Mouse (Mus musculus): ENCODE measurements around the gene Klrg1. TPM values are rescaled to one million over a fixed set of nuclear protein-coding genes. Genes with fewer than 3 reads are reported as not detected.

Klrg1 gene
- polyA plus RNA-seq, 1 experiment from 2014 or later = 1.0 TPM

GRCm38 (mm10) chr6:122268561-122268960 is 14.1 kb downstream of the Klrg1 start:
- Histone ChIP-seq H3K4me2 (ENCODE audit: low read length) (no peak overlapping the region), H3K9me3 (ENCODE audit: control insufficient read depth, low read length) (no peaks in the 10 kb centered on the region), H3K27ac (replicated peaks; ENCODE audit: low read depth, low read length) (no peak overlapping the region), H3K4me1 (ENCODE audit: control insufficient read depth, insufficient read depth, low read length) (no peaks in the 10 kb centered on the region), H3K27me3 (ENCODE audit: control insufficient read depth, insufficient read depth, low read length) (no peaks in the 10 kb centered on the region), H3K4me3 (replicated peaks; ENCODE audit: low read depth, low read length) (no peak overlapping the region), H3K9ac (replicated peaks; ENCODE audit: low read length) (no peak overlapping the region), H3K36me3 (ENCODE audit: control insufficient read depth, insufficient read depth, low read length) (no peaks in the 10 kb centered on the region)
- 60% methylated on average over 3 of the region's 3 CpGs for WGBS
- DNase-seq (peak; percentile 72), ATAC-seq (ENCODE audit: low FRiP score, low TSS enrichment) (no peak)

GRCm38 (mm10) chr6:122262543-122262942 is 20.1 kb downstream of the Klrg1 start:
- DNase-seq = no peak
- no peak for ATAC-seq (ENCODE audit: low FRiP score, low TSS enrichment)
- no peaks in the 10 kb centered on the region for H3K36me3 ChIP-seq (ENCODE audit: control insufficient read depth, insufficient read depth, low read length)
- no peak overlapping the region for H3K27ac ChIP-seq (replicated peaks; ENCODE audit: low read depth, low read length)
- no peaks in the 10 kb centered on the region for H3K4me1 ChIP-seq (ENCODE audit: control insufficient read depth, insufficient read depth, low read length)
- H3K4me2 ChIP-seq (ENCODE audit: low read length) = no peak overlapping the region
- no peaks in the 10 kb centered on the region for H3K9me3 ChIP-seq (ENCODE audit: control insufficient read depth, low read length)
- no peak overlapping the region for H3K9ac ChIP-seq (replicated peaks; ENCODE audit: low read length)
- H3K4me3 ChIP-seq (replicated peaks; ENCODE audit: low read depth, low read length) = no peak overlapping the region
- no peaks in the 10 kb centered on the region for H3K27me3 ChIP-seq (ENCODE audit: control insufficient read depth, insufficient read depth, low read length)
- whole genome bisulfite sequencing = 93% methylated on average over 8 of the region's 8 CpGs

- no peak for ATAC-seq (ENCODE audit: low FRiP score, low TSS enrichment)
- H3K4me3 ChIP-seq (replicated peaks; ENCODE audit: low read depth, low read length) = no peak overlapping the region
- DNase-seq = peak; percentile 74
- no peak overlapping the region for H3K4me2 ChIP-seq (ENCODE audit: low read length)
- WGBS = 64% methylated on average over 1 of the region's 1 CpGs
- H3K36me3 ChIP-seq (ENCODE audit: control insufficient read depth, insufficient read depth, low read length) = no peaks in the 10 kb centered on the region
- H3K9me3 ChIP-seq (ENCODE audit: control insufficient read depth, low read length) = no peaks in the 10 kb centered on the region
- no peaks in the 10 kb centered on the region for H3K4me1 ChIP-seq (ENCODE audit: control insufficient read depth, insufficient read depth, low read length)
- H3K27ac ChIP-seq (replicated peaks; ENCODE audit: low read depth, low read length) = no peak overlapping the region
- H3K27me3 ChIP-seq (ENCODE audit: control insufficient read depth, insufficient read depth, low read length) = no peaks in the 10 kb centered on the region
- H3K9ac ChIP-seq (replicated peaks; ENCODE audit: low read length) = no peak overlapping the region
These were observed 30.5 kb downstream of the Klrg1 start for GRCm38 (mm10) chr6:122252146-122252545.

- Histone ChIP-seq H3K4me2 (ENCODE audit: low read length) (no peak overlapping the region), H3K36me3 (ENCODE audit: control insufficient read depth, insufficient read depth, low read length) (no peaks in the 10 kb centered on the region), H3K27ac (replicated peaks; ENCODE audit: low read depth, low read length) (no peak overlapping the region), H3K4me1 (ENCODE audit: control insufficient read depth, insufficient read depth, low read length) (no peaks in the 10 kb centered on the region), H3K4me3 (replicated peaks; ENCODE audit: low read depth, low read length) (no peak overlapping the region), H3K9ac (replicated peaks; ENCODE audit: low read length) (no peak overlapping the region), H3K9me3 (ENCODE audit: control insufficient read depth, low read length) (no peaks in the 10 kb centered on the region), H3K27me3 (ENCODE audit: control insufficient read depth, insufficient read depth, low read length) (no peaks in the 10 kb centered on the region)
- ATAC-seq (ENCODE audit: low FRiP score, low TSS enrichment) (no peak), DNase-seq (no peak)
- 85% methylated on average over 4 of the region's 4 CpGs for WGBS
These were observed 32.6 kb downstream of the Klrg1 start for GRCm38 (mm10) chr6:122250033-122250432.

Other genes with a start within 250 kb of the Klrg1 start
- gene M6pr, start 25.8 kb upstream of the Klrg1 start, polyA plus RNA-seq (2014; fragmentation: Nextera tagmentation; extraction: Ambion mirVana) = 40.2 and 60.9 TPM in 2 replicates
- 43.3 and 46.7 TPM in 2 replicates for gene Phc1, start 57.7 kb upstream of the Klrg1 start, polyA plus RNA-seq (2014; fragmentation: Nextera tagmentation; extraction: Ambion mirVana)
- 109 and 133 TPM in 2 replicates for gene Rimklb, start 215.9 kb upstream of the Klrg1 start, polyA plus RNA-seq (2014; fragmentation: Nextera tagmentation; extraction: Ambion mirVana)
- 1.0 and 1.6 TPM in 2 replicates for gene Mfap5, start 223.0 kb upstream of the Klrg1 start, polyA plus RNA-seq (2014; fragmentation: Nextera tagmentation; extraction: Ambion mirVana)